Mouse (Mus musculus) liver, embryonic 16.5 days (tissue): Measurements from ENCODE around the gene Ltc4s. TPM values are rescaled to one million over a fixed set of nuclear protein-coding genes. Genes with fewer than 3 reads are reported as not detected.

ENCODE experiments used
- ATAC-seq: fragments of 200-750 bp; cut with Nextera tagmentation; 2 replicates; pipeline ENCODE4 v1.8.0; 2017; ENCODE audit warnings: low read depth, mild to moderate bottlenecking, moderate number of reproducible peaks, moderate library complexity
- H3K27ac ChIP-seq: fragments of 300-500 bp; sonication (generic); 2 replicates; pipeline ENCODE4 v1.5.1; 2014; ENCODE audit warnings: mild to moderate bottlenecking, low read length
- H3K27me3 ChIP-seq: fragments of 300-500 bp; sonication (generic); 2 replicates; pipeline ENCODE4 v1.6.1; 2014; ENCODE audit warnings: low read depth, low read length, mixed read lengths; ENCODE audit not compliant: control insufficient read depth, insufficient read depth
- H3K36me3 ChIP-seq: fragments of 300-500 bp; sonication (generic); 2 replicates; pipeline ENCODE4 v1.6.1; 2014; ENCODE audit warnings: mild to moderate bottlenecking; ENCODE audit not compliant: control insufficient read depth, insufficient read depth
- H3K4me1 ChIP-seq: fragments of 300-500 bp; sonication (generic); 2 replicates; pipeline ENCODE4 v1.6.1; 2014; ENCODE audit warnings: low read depth, low read length, mixed read lengths; ENCODE audit not compliant: control insufficient read depth
- H3K4me2 ChIP-seq: fragments of 300-500 bp; sonication (generic); 2 replicates; pipeline ENCODE4 v1.6.1; 2014; ENCODE audit warnings: low read depth, low read length, mixed read lengths
- H3K4me3 ChIP-seq: fragments of 300-500 bp; sonication (generic); 2 replicates; pipeline ENCODE4 v1.5.1; 2014; ENCODE audit warnings: low read depth, mild to moderate bottlenecking, low read length
- H3K9ac ChIP-seq: fragments of 300-500 bp; sonication (generic); 2 replicates; pipeline ENCODE4 v1.6.1; 2014; ENCODE audit warnings: low read depth, low read length
- H3K9me3 ChIP-seq: fragments of 300-500 bp; sonication (generic); replicated peaks from 2 replicates; pipeline ENCODE4 v1.6.1; 2016; ENCODE audit warnings: low read length; ENCODE audit not compliant: control insufficient read depth
- WGBS: fragments of 180-500 bp; shearing (Covaris S2); extraction: QIAGEN DNeasy Blood & Tissue Kit; methylation state at CpG from one replicate; pipeline ENCODE4 v1.1.7; 2014; ENCODE audit not compliant: insufficient replicate concordance; 5-methylcytosine and 5-hydroxymethylcytosine counted together
- polyA plus RNA-seq: library from polyadenylated mRNA; unstranded; fragments of >200 nt; fragmentation: Nextera tagmentation; extraction: Ambion mirVana; gene quantifications from 2 replicates; pipeline ENCODE4 v1.2.1, GENCODE M21; 2015

Ltc4s gene
- polyA plus RNA-seq, 1 experiment from 2014 or later, result 0.61 TPM

DNA sequence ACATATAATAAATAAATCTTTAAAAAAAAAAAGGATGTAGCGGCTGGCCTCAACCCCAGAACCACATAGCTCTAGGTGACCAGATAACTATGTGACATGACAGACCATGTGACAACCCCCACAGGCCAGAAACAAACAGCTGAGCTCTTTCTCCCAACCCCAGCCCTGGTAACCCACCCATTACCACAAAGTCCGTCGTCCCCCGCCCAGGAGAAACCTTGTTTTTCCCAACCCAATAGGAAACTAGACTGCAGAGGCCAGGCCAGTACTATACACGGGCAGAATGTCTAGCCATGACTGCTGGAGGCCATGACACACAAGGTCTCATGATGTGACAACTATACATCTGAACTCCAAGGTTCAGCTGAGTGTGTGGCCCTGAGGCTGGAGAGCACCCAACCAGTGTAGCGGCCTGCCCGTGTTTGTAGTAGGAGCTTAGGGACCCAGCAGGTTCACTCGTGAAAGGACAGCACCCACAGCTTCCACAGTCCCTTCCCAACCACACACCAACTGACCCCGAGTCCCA lies 35.1 kb downstream of the Ltc4s start:
- H3K27ac ChIP-seq, result 0 out of 2 replicates have a peak overlapping the region, but pooled peaks have one; percentile 24

DNA sequence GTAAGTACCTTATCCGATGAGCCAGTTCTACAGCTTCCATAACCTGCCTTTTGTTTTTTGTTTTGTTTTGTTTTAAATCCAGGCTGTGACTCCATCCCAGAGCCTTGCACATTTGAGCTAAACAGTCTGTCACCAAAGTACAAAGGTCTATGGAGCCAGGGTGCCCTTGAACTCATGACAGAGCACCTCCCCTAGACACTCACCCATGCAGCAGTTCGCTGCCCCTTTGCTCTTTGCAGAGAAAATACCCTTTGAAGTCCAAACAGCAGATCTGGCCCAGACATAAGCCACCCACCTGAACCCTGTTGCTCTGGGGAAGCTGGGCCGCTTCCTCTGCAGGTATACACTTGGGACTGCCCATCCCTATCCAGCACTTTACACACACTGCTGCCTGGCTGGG lies 36.8 kb downstream of the Ltc4s start:
- no peaks in the 10 kb centered on the region for H3K27me3 ChIP-seq
- 76% methylated on average over 3 of the region's 3 CpGs for WGBS
- ATAC-seq, result peak; percentile 66
- H3K4me2 ChIP-seq, result no peak overlapping the region
- H3K36me3 ChIP-seq, result peaks cover 72% of the 10 kb centered on the region
- H3K9me3 ChIP-seq, result no peaks in the 10 kb centered on the region
- no peak overlapping the region for H3K9ac ChIP-seq
- H3K4me1 ChIP-seq, result peaks cover 10% of the 10 kb centered on the region
- no peak overlapping the region for H3K4me3 ChIP-seq
- 0 out of 2 replicates have a peak overlapping the region, but pooled peaks have one; percentile 39 for H3K27ac ChIP-seq

More for the DNA sequence above, 35.1 kb downstream of the Ltc4s start:
- Histone ChIP-seq H3K4me3 (no peak overlapping the region), H3K27me3 (no peaks in the 10 kb centered on the region), H3K9ac (no peak overlapping the region), H3K4me1 (peaks cover 10% of the 10 kb centered on the region), H3K9me3 (no peaks in the 10 kb centered on the region), H3K36me3 (peaks cover 86% of the 10 kb centered on the region), H3K4me2 (no peak overlapping the region)
- 78% methylated on average over 9 of the region's 9 CpGs for WGBS
- ATAC-seq, result peak; percentile 2; the same call in 1 of the 2 replicates

DNA sequence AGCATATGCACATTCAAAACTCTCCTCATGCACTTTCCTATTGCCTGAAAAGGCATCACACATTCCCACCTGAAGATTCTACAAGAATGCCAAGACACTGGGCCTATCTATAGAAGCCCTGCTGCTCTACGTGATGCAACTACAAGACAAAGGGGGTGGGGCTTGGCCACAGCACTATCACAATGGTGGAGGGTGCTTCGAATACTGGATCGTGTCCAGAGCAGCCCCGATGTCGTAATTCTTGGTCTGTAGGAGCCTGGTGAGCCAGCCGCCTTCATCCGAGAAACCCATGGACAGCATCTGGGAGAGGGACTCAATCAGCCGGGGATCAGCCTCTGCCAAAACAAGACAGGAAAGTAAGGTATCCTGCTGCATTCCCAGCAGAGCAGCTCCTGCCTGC lies 37.8 kb downstream of the Ltc4s start:
- Histone ChIP-seq H3K4me2 (no peak overlapping the region), H3K27ac (no peak overlapping the region), H3K4me3 (no peak overlapping the region), H3K9ac (no peak overlapping the region), H3K9me3 (no peaks in the 10 kb centered on the region), H3K36me3 (peaks cover 62% of the 10 kb centered on the region), H3K27me3 (no peaks in the 10 kb centered on the region), H3K4me1 (peaks cover 13% of the 10 kb centered on the region)
- peak; percentile 57 for ATAC-seq
- WGBS, result 64% methylated on average over 8 of the region's 8 CpGs

DNA sequence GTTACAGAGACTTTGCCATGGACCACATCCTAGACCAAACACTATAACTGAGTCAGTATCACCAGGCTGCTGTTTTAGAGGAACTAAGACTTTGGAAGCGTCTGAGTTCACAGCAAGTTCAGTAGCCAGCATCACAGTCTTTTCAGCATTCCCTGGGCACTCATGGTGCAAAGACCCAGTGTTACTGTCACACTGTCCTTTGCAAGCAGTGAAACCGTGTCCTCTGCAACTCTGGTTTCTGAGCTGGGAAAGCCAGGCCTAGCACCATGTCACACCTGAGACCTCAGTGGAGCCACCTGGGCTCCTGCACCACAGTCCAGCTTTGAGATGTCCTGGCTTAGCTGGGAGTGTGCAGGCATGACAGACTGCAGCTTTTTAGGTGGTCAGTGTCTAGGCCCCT lies 39.5 kb downstream of the Ltc4s start:
- no peak overlapping the region for H3K4me2 ChIP-seq
- 85% methylated on average over 2 of the region's 2 CpGs for WGBS
- no peaks in the 10 kb centered on the region for H3K27me3 ChIP-seq
- H3K4me3 ChIP-seq, result no peak overlapping the region
- peaks cover 5% of the 10 kb centered on the region; the same call in 1 of the 2 replicates for H3K4me1 ChIP-seq
- H3K36me3 ChIP-seq, result peaks cover 46% of the 10 kb centered on the region
- H3K9me3 ChIP-seq, result no peaks in the 10 kb centered on the region
- H3K27ac ChIP-seq, result no peak overlapping the region
- H3K9ac ChIP-seq, result no peak overlapping the region
- no peak for ATAC-seq

DNA sequence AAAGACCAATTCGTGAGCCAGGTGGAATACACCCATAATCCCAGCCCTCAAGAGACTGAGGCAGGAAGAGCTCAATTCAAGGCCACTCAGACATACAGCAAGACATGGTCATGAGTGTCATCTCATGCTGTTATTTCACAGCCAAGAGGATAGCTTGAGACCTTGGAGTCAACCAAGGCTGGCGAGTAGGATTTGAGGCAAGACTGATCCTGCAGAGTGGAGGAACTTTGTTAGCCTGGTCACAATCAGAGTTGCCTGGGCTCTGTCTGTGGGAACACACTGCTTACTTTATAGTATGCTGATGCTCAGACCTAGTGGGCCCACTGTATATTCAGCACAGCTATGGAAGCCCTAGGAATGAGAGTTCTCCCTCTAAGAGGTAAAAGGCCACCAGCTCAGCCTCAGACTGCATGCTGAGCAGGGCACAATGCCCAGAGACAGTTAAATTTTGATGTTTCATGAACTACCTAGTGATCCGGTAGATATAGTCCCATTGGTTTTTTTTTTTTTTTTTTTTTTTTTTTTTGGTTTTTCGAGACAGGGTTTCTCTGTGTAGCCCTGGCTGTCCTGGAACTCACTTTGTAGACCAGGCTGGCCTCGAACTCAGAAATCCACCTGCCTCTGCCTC lies 40.1 kb downstream of the Ltc4s start:
- Histone ChIP-seq H3K36me3 (peaks cover 43% of the 10 kb centered on the region), H3K27ac (no peak overlapping the region), H3K4me2 (no peak overlapping the region), H3K27me3 (no peaks in the 10 kb centered on the region), H3K9me3 (no peaks in the 10 kb centered on the region), H3K9ac (no peak overlapping the region), H3K4me1 (peaks cover 5% of the 10 kb centered on the region; the same call in 1 of the 2 replicates), H3K4me3 (no peak overlapping the region)
- 75% methylated on average over 3 of the region's 5 CpGs for WGBS
- no peak for ATAC-seq

DNA sequence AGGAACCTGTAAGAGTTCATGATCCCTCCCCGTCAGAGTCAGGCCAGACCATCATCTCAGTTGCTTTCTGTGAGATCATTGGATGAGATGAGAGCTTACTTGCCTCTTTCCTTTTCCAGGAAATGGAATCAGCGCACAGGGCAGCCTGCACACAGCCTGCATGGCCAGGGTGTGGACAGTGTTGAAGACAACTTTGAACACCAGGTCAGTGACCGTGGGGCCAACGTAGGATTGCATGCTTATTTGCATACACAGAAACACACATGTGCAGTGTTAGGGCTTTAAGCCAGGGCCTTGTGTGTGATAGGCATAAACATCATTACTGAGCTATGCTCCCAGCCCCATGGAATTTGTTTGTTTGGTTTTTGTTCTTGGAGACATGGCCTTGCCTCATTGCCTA lies 40.9 kb downstream of the Ltc4s start:
- Histone ChIP-seq H3K9me3 (no peaks in the 10 kb centered on the region), H3K4me1 (peaks cover 5% of the 10 kb centered on the region; the same call in 1 of the 2 replicates), H3K27me3 (no peaks in the 10 kb centered on the region), H3K9ac (no peak overlapping the region), H3K4me3 (no peak overlapping the region), H3K4me2 (no peak overlapping the region), H3K27ac (no peak overlapping the region), H3K36me3 (peaks cover 37% of the 10 kb centered on the region)
- 79% methylated on average over 4 of the region's 4 CpGs for WGBS
- ATAC-seq, result no peak

DNA sequence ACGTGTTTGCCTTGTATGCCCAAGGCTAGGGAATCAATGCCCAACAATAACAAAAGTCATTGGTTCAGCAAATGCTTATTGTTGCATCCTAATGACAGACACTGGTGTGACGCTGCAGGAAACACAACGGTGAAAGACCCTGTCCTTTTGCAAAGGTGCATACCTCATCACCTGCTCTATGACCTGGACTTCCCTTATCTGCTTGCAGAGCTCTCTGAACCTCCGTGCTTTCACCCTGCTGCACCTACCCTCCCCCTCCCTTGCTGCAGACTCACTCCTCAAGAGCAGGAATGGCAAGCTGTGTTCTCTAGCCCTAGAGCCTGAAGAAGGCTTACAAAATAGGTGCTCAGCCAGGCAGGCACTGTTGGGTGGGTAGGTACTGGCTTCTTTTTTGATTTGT lies 43.6 kb downstream of the Ltc4s start:
- Histone ChIP-seq H3K36me3 (peaks cover 11% of the 10 kb centered on the region), H3K9ac (no peak overlapping the region), H3K4me1 (peaks cover 3% of the 10 kb centered on the region; the same call in 1 of the 2 replicates), H3K9me3 (no peaks in the 10 kb centered on the region), H3K27ac (no peak overlapping the region), H3K27me3 (no peaks in the 10 kb centered on the region), H3K4me3 (no peak overlapping the region), H3K4me2 (no peak overlapping the region)
- peak; percentile 57 for ATAC-seq
- 58% methylated on average over 4 of the region's 4 CpGs for WGBS

DNA sequence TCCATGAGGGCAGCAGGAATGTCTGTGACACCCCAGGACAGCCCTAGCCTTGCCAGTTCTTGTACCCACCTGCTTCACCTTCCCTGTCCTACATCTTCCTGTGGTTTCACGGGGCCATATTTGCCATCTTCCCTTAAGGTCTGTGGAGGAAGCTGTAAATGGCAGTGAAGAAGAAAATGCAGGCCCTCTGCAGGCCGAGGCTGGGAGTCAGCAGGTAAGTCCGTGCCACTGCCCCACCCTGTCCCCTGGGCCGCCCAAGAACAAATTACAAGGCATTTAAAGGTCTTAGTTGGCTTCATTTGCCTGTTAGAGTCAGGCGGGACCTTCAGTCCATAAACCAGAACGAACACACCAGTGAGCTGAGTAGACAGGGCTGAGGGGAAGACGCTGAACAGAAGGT lies 44.3 kb downstream of the Ltc4s start:
- Histone ChIP-seq H3K36me3 (peaks cover 3% of the 10 kb centered on the region), H3K9me3 (no peaks in the 10 kb centered on the region), H3K4me3 (no peak overlapping the region), H3K27ac (no peak overlapping the region), H3K27me3 (no peaks in the 10 kb centered on the region), H3K4me2 (no peak overlapping the region), H3K9ac (no peak overlapping the region), H3K4me1 (peaks cover 3% of the 10 kb centered on the region; the same call in 1 of the 2 replicates)
- ATAC-seq, result no peak
- 74% methylated on average over 7 of the region's 7 CpGs for WGBS

DNA sequence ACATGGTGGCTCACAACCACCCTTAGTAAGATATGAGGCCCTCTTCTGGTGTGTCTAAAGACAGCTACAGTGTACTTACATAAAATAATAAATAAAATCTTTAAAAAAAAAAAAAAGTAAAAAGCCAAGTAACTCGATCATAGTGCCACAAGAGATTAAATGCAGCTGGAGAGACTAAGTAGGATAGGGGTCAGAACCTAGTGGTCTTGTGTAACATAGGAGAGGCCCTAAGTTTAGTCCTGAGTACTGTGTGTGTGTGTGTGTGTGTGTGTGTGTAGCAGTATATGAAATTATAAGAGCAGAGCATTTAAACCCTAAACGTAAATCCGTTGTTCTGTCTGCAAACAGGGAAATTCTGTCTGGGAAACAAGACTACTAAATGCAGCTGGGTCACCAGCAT lies 46.1 kb downstream of the Ltc4s start:
- Histone ChIP-seq H3K4me3 (no peak overlapping the region), H3K27ac (no peak overlapping the region), H3K36me3 (no peaks in the 10 kb centered on the region), H3K9ac (no peak overlapping the region), H3K4me2 (no peak overlapping the region), H3K4me1 (peaks cover 3% of the 10 kb centered on the region; the same call in 1 of the 2 replicates), H3K9me3 (no peaks in the 10 kb centered on the region), H3K27me3 (no peaks in the 10 kb centered on the region)
- no peak for ATAC-seq
- 81% methylated on average over 3 of the region's 3 CpGs for WGBS
